Mouse (Mus musculus): ENCODE results near the gene Tsc1.

- no peak for TF ChIP-seq CTCF (IDR thresholded peaks at IDR 0.05; ENCODE audit: borderline replicate concordance, insufficient read depth, low read length)
- no peak for TF ChIP-seq POLR2A (IDR thresholded peaks at IDR 0.05; ENCODE audit: low read depth, low read length)
Measured at GRCm38 (mm10) chr2:28620522-28620921, 20.5 kb upstream of the Tsc1 start.
